Mouse (Mus musculus): Measurements from ENCODE around the gene Inafm1. TPM values are rescaled to one million over a fixed set of nuclear protein-coding genes. Genes with fewer than 3 reads are reported as not detected.

Gene Inafm1
- total RNA-seq, 2 experiments from 2014 or later, result 17.0 to 17.8 TPM

- intact Hi-C loops (cut with DNase I), result loop anchor here (10.0 kb wide), 1 partner anchor 155 kb away; the partner anchor contains the start of gene Tmem160
- peak; percentile 81 to 84 for DNase-seq
Measured at GRCm38 (mm10) chr7:16299419-16300035, 26.1 kb upstream of the Inafm1 start.

- intact Hi-C loops (cut with DNase I), result loop anchor here (1.0 to 10.0 kb wide), 2 partner anchors 9 to 156 kb away; partner anchors contain the start of genes Bbc3 and Tmem160
- no peak for DNase-seq
Measured at GRCm38 (mm10) chr7:16298927-16299326, 25.5 kb upstream of the Inafm1 start.

GRCm38 (mm10) chr7:16297616-16298015 is 24.2 kb upstream of the Inafm1 start:
- intact Hi-C loops (cut with DNase I), result loop anchor here (1.0 to 10.0 kb wide), 2 partner anchors 11 to 157 kb away; partner anchors contain the start of genes Bbc3 and Tmem160
- no peak for DNase-seq

GRCm38 (mm10) chr7:16296766-16297390 is 23.5 kb upstream of the Inafm1 start:
- peak; percentile 87 to 90 for DNase-seq
- intact Hi-C loops (cut with DNase I), result loop anchor here (10.0 kb wide), 1 partner anchor 158 kb away; the partner anchor contains the start of gene Tmem160

GRCm38 (mm10) chr7:16296146-16296545 is 22.7 kb upstream of the Inafm1 start:
- intact Hi-C loops (cut with DNase I), result loop anchor here (10.0 kb wide), 1 partner anchor 159 kb away; the partner anchor contains the start of gene Tmem160

GRCm38 (mm10) chr7:16295321-16295900 is 22.0 kb upstream of the Inafm1 start:
- DNase-seq, result peak; percentile 75 to 84
- intact Hi-C loops (cut with DNase I), result loop anchor here (10.0 kb wide), 1 partner anchor 159 kb away; the partner anchor contains the start of gene Tmem160

More at GRCm38 (mm10) chr7:16296146-16296545, 22.7 kb upstream of the Inafm1 start:
- no peak for DNase-seq

- intact Hi-C loops (cut with DNase I), result loop anchor here (1.0 to 10.0 kb wide), 5 partner anchors 19 to 317 kb away; partner anchors contain the start of genes Arhgap35 and Tmem160
- DNase-seq, result peak; percentile 96 to 98
Measured at GRCm38 (mm10) chr7:16294837-16295236, 21.4 kb upstream of the Inafm1 start.

GRCm38 (mm10) chr7:16294346-16294745 is 20.9 kb upstream of the Inafm1 start:
- no peak for DNase-seq
- intact Hi-C loops (cut with DNase I), result loop anchor here (1.0 to 10.0 kb wide), 5 partner anchors 20 to 318 kb away; partner anchors contain the start of genes Arhgap35 and Tmem160

GRCm38 (mm10) chr7:16287791-16288190 is 14.4 kb upstream of the Inafm1 start:
- intact Hi-C loops (cut with DNase I), result loop anchor here (10.0 kb wide), 1 partner anchor 447 kb away; the partner anchor contains the start of gene Ap2s1
- DNase-seq, result no peak

GRCm38 (mm10) chr7:16287016-16287415 is 13.6 kb upstream of the Inafm1 start:
- no peak for DNase-seq
- intact Hi-C loops (cut with DNase I), result loop anchor here (10.0 kb wide), 1 partner anchor 448 kb away; the partner anchor contains the start of gene Ap2s1

GRCm38 (mm10) chr7:16286026-16286961 is 12.9 kb upstream of the Inafm1 start, which contains the start of gene Ccdc9:
Gene Ccdc9 (minus strand): TSS chr7:16286795.
- peak; percentile 99 to 100 for DNase-seq
- intact Hi-C loops (cut with DNase I), result loop anchor here (10.0 kb wide), 1 partner anchor 449 kb away; the partner anchor contains the start of gene Ap2s1

GRCm38 (mm10) chr7:16285450-16286025 is 12.1 kb upstream of the Inafm1 start:
- DNase-seq, result peak in 1 of 2 experiments; percentile 74
- intact Hi-C loops (cut with DNase I), result loop anchor here (1.0 to 10.0 kb wide), 2 partner anchors 11 to 449 kb away; partner anchors contain the start of gene Ap2s1

- intact Hi-C loops (cut with DNase I), result loop anchor here (1.0 to 10.0 kb wide), 2 partner anchors 11 to 450 kb away; partner anchors contain the start of gene Ap2s1
- no peak for DNase-seq
Measured at GRCm38 (mm10) chr7:16284904-16285303, 11.5 kb upstream of the Inafm1 start.

- no peak for DNase-seq
- intact Hi-C loops (cut with DNase I), result loop anchor here (10.0 kb wide), 1 partner anchor 451 kb away; the partner anchor contains the start of gene Ap2s1
Measured at GRCm38 (mm10) chr7:16284001-16284400, 10.6 kb upstream of the Inafm1 start.

- intact Hi-C loops (cut with DNase I), result loop anchor here (10.0 kb wide), 1 partner anchor 452 kb away; the partner anchor contains the start of gene Ap2s1
- DNase-seq, result no peak
Measured at GRCm38 (mm10) chr7:16282334-16282733, 8.9 kb upstream of the Inafm1 start.

GRCm38 (mm10) chr7:16280721-16281120 is 7.3 kb upstream of the Inafm1 start:
- no peak for DNase-seq
- intact Hi-C loops (cut with DNase I), result loop anchor here (10.0 kb wide), 1 partner anchor 454 kb away; the partner anchor contains the start of gene Ap2s1

- DNase-seq, result no peak
- intact Hi-C loops (cut with DNase I), result loop anchor here (1.0 kb wide), 1 partner anchor 10 kb away; no protein-coding TSS in a partner anchor
Measured at GRCm38 (mm10) chr7:16274922-16275890, 1.8 kb upstream of the Inafm1 start.

All from heart, postnatal 36 days (tissue).